Mouse (Mus musculus) small intestine, adult 2 months (tissue): ENCODE data around the gene Acaca.

Source experiments
- CTCF ChIP-seq: fragments of 200-500 bp; IDR thresholded peaks from 2 replicates; pipeline ENCODE4 v1.5.1; 2012; ENCODE audit warnings: low read depth, mild to moderate bottlenecking, control low read depth, inconsistent platforms, low read length, moderate library complexity, mixed read lengths; ENCODE audit not compliant: insufficient replicate concordance, insufficient read length; ENCODE audit errors: extremely low read depth
- POLR2A ChIP-seq: fragments of 200-500 bp; IDR thresholded peaks from 2 replicates; pipeline ENCODE4 v1.6.1; 2012; ENCODE audit warnings: low read depth, mild to moderate bottlenecking, control low read depth, inconsistent platforms, low read length, moderate library complexity

DNA sequence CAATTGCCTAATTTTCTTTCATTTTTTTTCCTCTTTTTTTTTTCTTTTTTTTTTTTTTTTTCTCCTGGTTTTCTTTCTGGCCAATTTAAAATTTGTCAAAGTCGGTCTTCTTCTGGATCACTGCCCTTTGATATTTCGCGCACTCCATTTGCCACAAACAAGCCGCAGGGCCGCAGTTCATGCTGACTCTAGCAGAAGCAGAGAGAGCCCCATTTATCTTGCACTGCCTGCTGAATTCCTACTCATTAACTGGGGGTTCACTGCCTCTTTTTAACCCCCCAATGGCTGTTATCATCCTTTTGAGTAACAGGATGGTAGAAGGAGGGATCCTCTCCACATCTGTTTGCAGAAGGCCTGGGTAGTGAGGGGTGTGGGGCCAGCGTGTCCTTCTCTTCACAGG is 254.4 kb downstream of the Acaca start:
- TF ChIP-seq CTCF (no peak), POLR2A (no peak)
